Mouse (Mus musculus) liver, embryonic 14.5 days (tissue): ENCODE measurements at regions not wholly inside any gene's neighbourhood (a gene's known extent, or its start where the extent isn't known, plus 50 kb on each side); places are given as distances from the start of the nearest gene placed in this dataset.

Experiments used
- CTCF ChIP-seq: IDR thresholded peaks from 2 replicates; pipeline ENCODE4 v1.5.1; 2016; ENCODE audit warnings: antibody characterized with exemption, low read depth, control low read depth
- EP300 ChIP-seq: IDR thresholded peaks from 2 replicates; pipeline ENCODE4 v1.6.1; 2016; ENCODE audit warnings: antibody characterized with exemption, low read depth

GRCm38 (mm10) chr7:82047456-82047855 is 55.4 kb upstream of the Bnc1 start:
- TF ChIP-seq EP300 (no peak), CTCF (no peak)
